Mouse (Mus musculus) left cerebral cortex, postnatal 4 days (tissue): ENCODE results near the gene Plekhg3. TPM values are rescaled to one million over a fixed set of nuclear protein-coding genes. Genes with fewer than 3 reads are reported as not detected.

Experiments
- DNase-seq: peaks from one replicate; pipeline ENCODE4 v3.0.0-alpha.2; 2022
- intact Hi-C: fragments of 180-260 bp; cut with DNase I; formaldehyde crosslinking; loops from one replicate; pipeline ENCODE4 v1.15.1; 2025
- microRNA-seq: library from miRNA; unstranded; fragments of <30 nt; microRNA quantifications from one replicate; pipeline ENCODE4 v1.2.0, GENCODE M21; 2022
- total RNA-seq, 2 experiments: library from RNA; stranded (reverse); gene quantifications; 2 replicates each; pipeline ENCODE4 v1.2.3; 2021

The Plekhg3 gene
- total RNA-seq, 2 experiments from 2014 or later = 3.0 to 3.3 TPM

GRCm38 (mm10) chr12:76608997-76609565 lies 78.4 kb downstream of the Plekhg3 start:
- intact Hi-C loops = no loop called here
- DNase-seq = peak; percentile 40

- no peak for DNase-seq
- intact Hi-C loops = no loop called here
Measured at GRCm38 (mm10) chr12:76612621-76613020, 81.9 kb downstream of the Plekhg3 start.

GRCm38 (mm10) chr12:76614868-76615579 lies 84.3 kb downstream of the Plekhg3 start:
- no peak for DNase-seq
- intact Hi-C loops = no loop called here

GRCm38 (mm10) chr12:76615580-76615937 lies 84.9 kb downstream of the Plekhg3 start:
- intact Hi-C loops = no loop called here

GRCm38 (mm10) chr12:76618175-76618574 lies 87.5 kb downstream of the Plekhg3 start:
- no peak for DNase-seq
- intact Hi-C loops = no loop called here

More at GRCm38 (mm10) chr12:76615580-76615937, 84.9 kb downstream of the Plekhg3 start:
- DNase-seq = no peak

GRCm38 (mm10) chr12:76619847-76620246 lies 89.2 kb downstream of the Plekhg3 start:
- DNase-seq = no peak
- intact Hi-C loops = no loop called here

- intact Hi-C loops = no loop called here
- no peak for DNase-seq
Measured at GRCm38 (mm10) chr12:76623374-76623773, 92.7 kb downstream of the Plekhg3 start.

Small RNAs within 50 kb of the gene (microRNA-seq; reads per million reads assigned to microRNA genes)
- gene Mir5135 = not detected

Other genes with a start within 250 kb of the Plekhg3 start
- 10 to 100 TPM; 29.9 to 37.0 TPM for gene Akap5, start 206.0 kb upstream of the Plekhg3 start, total RNA-seq
- gene Zbtb25, start 161.3 kb upstream of the Plekhg3 start, total RNA-seq = 10 to 100 TPM; 19.0 to 22.2 TPM
- 1 to 10 TPM; 3.7 to 4.6 TPM for gene Zbtb1, start 160.6 kb upstream of the Plekhg3 start, total RNA-seq
- 10 to 100 TPM in 1 of 2 experiments, 1 to 10 TPM in 1; 10.0 to 11.3 TPM for gene Hspa2, start 126.7 kb upstream of the Plekhg3 start, total RNA-seq
- gene Ppp1r36, start 113.4 kb upstream of the Plekhg3 start, total RNA-seq = under 1 TPM; 0.48 to 0.88 TPM
- 10 to 100 TPM; 35.4 to 39.8 TPM for gene Sptb, start 179.7 kb downstream of the Plekhg3 start, total RNA-seq
- 10 to 100 TPM; 35.2 to 42.6 TPM for gene Churc1, start 234.6 kb downstream of the Plekhg3 start, total RNA-seq
- gene Fntb, start 234.7 kb downstream of the Plekhg3 start, total RNA-seq = 10 to 100 TPM; 30.6 to 33.0 TPM